Mouse (Mus musculus) MEL (cell line): ENCODE results near the gene Acoxl. TPM values are rescaled to one million over a fixed set of nuclear protein-coding genes. Genes with fewer than 3 reads are reported as not detected.

Experiments used
- DNase-seq: peaks from one replicate; pipeline ENCODE4 v3.0.0; 2011; ENCODE audit warnings: low read depth, low spot score
- H3K27ac ChIP-seq: 2 replicates; pipeline ENCODE4 v1.5.1; 2012; ENCODE audit warnings: low read depth, mild to moderate bottlenecking, control low read depth, low read length, moderate library complexity; ENCODE audit not compliant: control insufficient read depth
- H3K27me3 ChIP-seq, 2 experiments: fragments of 150-350 bp in 1 of 2; sonication (generic) in 1 of 2; 2 replicates each; pipeline ENCODE4 v1.6.1; 2012; ENCODE audit warnings: low read length in 2 of 2, mild to moderate bottlenecking in 2 of 2, improper control_type of control experiment in 1 of 2, moderate library complexity in 1 of 2; ENCODE audit not compliant: insufficient read depth in 2 of 2, control insufficient read depth in 1 of 2
- H3K36me3 ChIP-seq, 2 experiments: 2 replicates each; pipeline ENCODE4 v1.6.1; 2012 to 2014; ENCODE audit warnings: low read length in 2 of 2, improper control_type of control experiment in 1 of 2, inconsistent platforms in 1 of 2, mild to moderate bottlenecking in 1 of 2; ENCODE audit not compliant: insufficient read depth in 2 of 2, control insufficient read depth in 1 of 2
- H3K4me1 ChIP-seq, 2 experiments: fragments of 150-350 bp in 1 of 2; sonication (generic) in 1 of 2; 2 replicates each; pipeline ENCODE4 v1.6.1; 2012; ENCODE audit warnings: low read length in 2 of 2, improper control_type of control experiment in 1 of 2, mild to moderate bottlenecking in 1 of 2; ENCODE audit not compliant: insufficient read depth in 2 of 2, control insufficient read depth in 1 of 2
- H3K4me3 ChIP-seq, 2 experiments: fragments of 150-350 bp in 1 of 2; sonication (generic) in 1 of 2; 2 replicates each; pipeline ENCODE4 v1.5.1; 2012; ENCODE audit warnings: low read depth in 2 of 2, low read length in 2 of 2, mild to moderate bottlenecking in 2 of 2, moderate library complexity in 2 of 2, control low read depth in 1 of 2, improper control_type of control experiment in 1 of 2; ENCODE audit not compliant: control insufficient read depth in 1 of 2, insufficient read depth in 1 of 2
- H3K79me2 ChIP-seq: 2 replicates; pipeline ENCODE4 v1.6.1; 2012; ENCODE audit warnings: mild to moderate bottlenecking, low read length, moderate library complexity; ENCODE audit not compliant: control insufficient read depth, poor library complexity, insufficient read depth
- H3K9ac ChIP-seq: 2 replicates; pipeline ENCODE4 v1.6.1; 2012; ENCODE audit warnings: low read depth, mild to moderate bottlenecking, control low read depth, low read length, moderate library complexity; ENCODE audit not compliant: control insufficient read depth, poor library complexity, severe bottlenecking
- H3K9me3 ChIP-seq: fragments of 150-350 bp; sonication (generic); replicated peaks from 2 replicates; pipeline ENCODE4 v1.6.1; 2012; ENCODE audit warnings: mild to moderate bottlenecking, low read length, improper control_type of control experiment, moderate library complexity; ENCODE audit not compliant: insufficient read depth
- BHLHE40 ChIP-seq: IDR thresholded peaks from 2 replicates; pipeline ENCODE4 v1.6.1; 2012; ENCODE audit warnings: low read depth, mild to moderate bottlenecking, inconsistent platforms, low read length, improper control_type of control experiment, borderline replicate concordance
- CHD2 ChIP-seq: IDR thresholded peaks from 2 replicates; pipeline ENCODE4 v1.6.1; 2011; ENCODE audit warnings: low read length, improper control_type of control experiment
- CTCF ChIP-seq, 3 experiments: IDR thresholded peaks in 2 of 3; conservative IDR thresholded peaks in 1 of 3; 2 replicates each; pipeline ENCODE4 v1.5.1; 2011 to 2012; ENCODE audit warnings: low read length in 3 of 3, low read depth in 2 of 3, mild to moderate bottlenecking in 2 of 3, improper control_type of control experiment in 1 of 3, inconsistent platforms in 1 of 3, mixed read lengths in 1 of 3, moderate library complexity in 1 of 3; ENCODE audit not compliant: control insufficient read depth in 1 of 3, insufficient read depth in 1 of 3, poor library complexity in 1 of 3, severe bottlenecking in 1 of 3
- GABPA ChIP-seq: IDR thresholded peaks from 2 replicates; pipeline ENCODE4 v1.6.1; 2012; ENCODE audit warnings: low read depth, mild to moderate bottlenecking, inconsistent platforms, low read length, improper control_type of control experiment, moderate library complexity
- GATA1 ChIP-seq: IDR thresholded peaks from 2 replicates; pipeline ENCODE4 v1.6.1; 2011; ENCODE audit warnings: low read depth, low read length, improper control_type of control experiment
- MAZ ChIP-seq: IDR thresholded peaks from 2 replicates; pipeline ENCODE4 v1.6.1; 2012; ENCODE audit warnings: low read depth, mild to moderate bottlenecking, inconsistent platforms, low read length, improper control_type of control experiment
- MEF2A ChIP-seq: IDR thresholded peaks from 2 replicates; pipeline ENCODE4 v1.6.1; 2014; ENCODE audit warnings: low read depth, mild to moderate bottlenecking, inconsistent platforms, low read length, improper control_type of control experiment; ENCODE audit not compliant: poor library complexity, insufficient replicate concordance, severe bottlenecking; ENCODE audit errors: extremely low read depth
- MYC ChIP-seq: IDR thresholded peaks from 2 replicates; pipeline ENCODE4 v1.6.1; 2011; ENCODE audit warnings: low read depth, mild to moderate bottlenecking, low read length, improper control_type of control experiment, moderate library complexity
- NELFE ChIP-seq: IDR thresholded peaks from 2 replicates; pipeline ENCODE4 v1.6.1; 2011; ENCODE audit warnings: low read depth, low read length, improper control_type of control experiment
- POLR2A ChIP-seq, 2 experiments: IDR thresholded peaks; 2 replicates each; pipeline ENCODE4 v1.6.1; 2011 to 2012; ENCODE audit warnings: low read length in 2 of 2, mild to moderate bottlenecking in 2 of 2, control low read depth in 1 of 2, improper control_type of control experiment in 1 of 2, low read depth in 1 of 2, moderate library complexity in 1 of 2; ENCODE audit not compliant: control insufficient read depth in 1 of 2, insufficient read depth in 1 of 2, poor library complexity in 1 of 2
- POLR2AphosphoS5 ChIP-seq: IDR thresholded peaks from 2 replicates; pipeline ENCODE4 v1.6.1; 2012; ENCODE audit warnings: low read depth, borderline replicate concordance, mild to moderate bottlenecking, inconsistent platforms, low read length, moderate library complexity, mixed read lengths
- RAD21 ChIP-seq: IDR thresholded peaks from 2 replicates; pipeline ENCODE4 v1.6.1; 2011; ENCODE audit warnings: mild to moderate bottlenecking, low read depth, low read length, improper control_type of control experiment
- SIN3A ChIP-seq: IDR thresholded peaks from 2 replicates; pipeline ENCODE4 v1.6.1; 2012; ENCODE audit warnings: low read length, improper control_type of control experiment, inconsistent platforms
- SMC3 ChIP-seq: IDR thresholded peaks from 2 replicates; pipeline ENCODE4 v1.6.1; 2011; ENCODE audit warnings: low read depth, low read length, improper control_type of control experiment
- ZC3H11A ChIP-seq: IDR thresholded peaks from 2 replicates; pipeline ENCODE4 v1.6.1; 2012; ENCODE audit warnings: low read depth, mild to moderate bottlenecking, inconsistent platforms, low read length, improper control_type of control experiment
- ZKSCAN1 ChIP-seq: IDR thresholded peaks from 2 replicates; pipeline ENCODE4 v1.6.1; 2012; ENCODE audit warnings: low read depth, mild to moderate bottlenecking, inconsistent platforms, low read length, improper control_type of control experiment, moderate library complexity
- ZNF384 ChIP-seq: IDR thresholded peaks from 2 replicates; pipeline ENCODE4 v1.6.1; 2012; ENCODE audit warnings: low read depth, mild to moderate bottlenecking, inconsistent platforms, low read length, improper control_type of control experiment
- polyA plus RNA-seq, 2 experiments: library from polyadenylated mRNA; stranded (reverse) in 1 of 2; unstranded in 1 of 2; fragments of >175 nt in 1 of 2; fragments of >200 nt in 1 of 2; gene quantifications; 2 replicates each; pipeline versions ENCODE4 v1.2.1 to v1.2.4; 2012; ENCODE audit warnings: low replicate concordance in 2 of 2, low read depth in 1 of 2; ENCODE audit not compliant: insufficient read length in 2 of 2, insufficient read depth in 1 of 2, missing spikeins in 1 of 2
- total RNA-seq: library from RNA; depleted of rRNA; stranded (reverse); fragments of 300-350 nt; gene quantifications from 2 replicates; pipeline ENCODE4 v1.2.3, GENCODE M21; 2012

Acoxl gene
- total and polyA plus RNA-seq, 3 experiments, result 0.31 to 0.39 TPM; not detected in 1

GRCm38 (mm10) chr2:127845346-127845982 is 6.8 kb downstream of the Acoxl start:
- peaks cover 0 to 8% of the 10 kb centered on the region in 2 experiments; a peak in 2 of 4 replicates for H3K4me1 ChIP-seq
- peaks cover 0 to 13% of the 10 kb centered on the region in 2 experiments; a peak in 2 of 4 replicates for H3K36me3 ChIP-seq
- peak; percentile 57 for DNase-seq
- H3K9ac ChIP-seq, result no peak overlapping the region
- no peaks in the 10 kb centered on the region for H3K79me2 ChIP-seq
- TF ChIP-seq POLR2AphosphoS5 (no peak), RAD21 (peak; percentile 52), CTCF (IDR thresholded peaks at IDR 0.05 in 2 of 3, conservative IDR thresholded peaks at IDR 0.05 in 1 of 3; ENCODE audit: control insufficient read depth in 1 of 3, insufficient read depth in 1 of 3, low read depth in 2 of 3, low read length in 3 of 3, poor library complexity in 1 of 3, severe bottlenecking in 1 of 3) (peak in 2 of 3 experiments; percentile 48 to 58; a peak in 4 of 6 replicates), SMC3 (peak; percentile 55)
- H3K4me3 ChIP-seq, result no peak overlapping the region
- H3K27me3 ChIP-seq, result peaks cover 6 to 11% of the 10 kb centered on the region in 2 experiments
- no peak overlapping the region for H3K27ac ChIP-seq
- no peaks in the 10 kb centered on the region for H3K9me3 ChIP-seq

- Histone ChIP-seq H3K9me3 (no peaks in the 10 kb centered on the region), H3K27me3 (peaks cover 3 to 7% of the 10 kb centered on the region in 2 experiments; a peak in 3 of 4 replicates), H3K9ac (no peak overlapping the region), H3K36me3 (peaks cover 0 to 13% of the 10 kb centered on the region in 2 experiments; a peak in 2 of 4 replicates), H3K79me2 (no peaks in the 10 kb centered on the region), H3K4me1 (peaks cover 0 to 8% of the 10 kb centered on the region in 2 experiments; a peak in 2 of 4 replicates), H3K27ac (no peak overlapping the region), H3K4me3 (no peak overlapping the region)
- no peak for DNase-seq
- no peak for TF ChIP-seq MAZ
- TF ChIP-seq GABPA, result no peak
- no peak for TF ChIP-seq MEF2A
- no peak for TF ChIP-seq CHD2
- TF ChIP-seq BHLHE40, result no peak
- TF ChIP-seq ZKSCAN1, result no peak
- no peak for TF ChIP-seq SIN3A
- TF ChIP-seq NELFE, result no peak
- no peak for TF ChIP-seq GATA1
- no peak for TF ChIP-seq CTCF (IDR thresholded peaks at IDR 0.05 in 2 of 3, conservative IDR thresholded peaks at IDR 0.05 in 1 of 3; ENCODE audit: control insufficient read depth in 1 of 3, insufficient read depth in 1 of 3, low read depth in 2 of 3, low read length in 3 of 3, poor library complexity in 1 of 3, severe bottlenecking in 1 of 3)
- TF ChIP-seq ZC3H11A, result no peak
- TF ChIP-seq ZNF384, result no peak
- TF ChIP-seq MYC, result no peak
- TF ChIP-seq POLR2A (IDR thresholded peaks at IDR 0.05; ENCODE audit: control insufficient read depth in 1 of 2, insufficient read depth in 1 of 2, low read depth in 1 of 2, low read length in 2 of 2, poor library complexity in 1 of 2), result no peak
Observed at GRCm38 (mm10) chr2:127846008-127846407, 7.3 kb downstream of the Acoxl start.
